Mouse (Mus musculus) forebrain, embryonic 13.5 days (tissue): ENCODE measurements around the gene Ttll13. TPM values are rescaled to one million over a fixed set of nuclear protein-coding genes. Genes with fewer than 3 reads are reported as not detected.
A peak's percentile ranks its signal among the peaks of the same experiment; 100 is the strongest.

Source experiments
- ATAC-seq: fragments of 200-750 bp; cut with Nextera tagmentation; 2 replicates; pipeline ENCODE4 v1.8.0; 2017
- H3K27ac ChIP-seq: fragments of 300-500 bp; sonication (generic); 2 replicates; pipeline ENCODE4 v1.5.1; 2015; ENCODE audit warnings: inconsistent platforms, mild to moderate bottlenecking, moderate library complexity
- H3K27me3 ChIP-seq: fragments of 300-500 bp; sonication (generic); 2 replicates; pipeline ENCODE4 v1.6.1; 2015; ENCODE audit warnings: mild to moderate bottlenecking, inconsistent platforms
- H3K36me3 ChIP-seq: fragments of 300-500 bp; sonication (generic); 2 replicates; pipeline ENCODE4 v1.6.1; 2015; ENCODE audit warnings: mild to moderate bottlenecking, inconsistent platforms; ENCODE audit not compliant: poor library complexity, severe bottlenecking
- H3K4me1 ChIP-seq: fragments of 300-500 bp; sonication (generic); 2 replicates; pipeline ENCODE4 v1.6.1; 2015; ENCODE audit warnings: inconsistent platforms
- H3K4me2 ChIP-seq: fragments of 300-500 bp; sonication (generic); 2 replicates; pipeline ENCODE4 v1.6.1; 2015; ENCODE audit warnings: inconsistent platforms, mild to moderate bottlenecking, moderate library complexity
- H3K4me3 ChIP-seq: fragments of 300-500 bp; sonication (generic); 2 replicates; pipeline ENCODE4 v1.5.1; 2015; ENCODE audit warnings: mild to moderate bottlenecking, inconsistent platforms
- H3K9ac ChIP-seq: fragments of 300-500 bp; sonication (generic); 2 replicates; pipeline ENCODE4 v1.6.1; 2015; ENCODE audit warnings: mild to moderate bottlenecking, inconsistent platforms
- H3K9me3 ChIP-seq: fragments of 300-500 bp; sonication (generic); replicated peaks from 2 replicates; pipeline ENCODE4 v1.6.1; 2016; ENCODE audit warnings: inconsistent platforms
- WGBS: fragments of 180-500 bp; shearing (Covaris S2); methylation state at CpG from one replicate; pipeline ENCODE4 v1.1.7; 2015; 5-methylcytosine and 5-hydroxymethylcytosine counted together
- polyA plus RNA-seq: library from polyadenylated mRNA; unstranded; fragments of >200 nt; fragmentation: Nextera tagmentation; extraction: Ambion mirVana; gene quantifications from 2 replicates; pipeline ENCODE4 v1.2.1, GENCODE M21; 2015

Ttll13 gene
- polyA plus RNA-seq, 1 experiment from 2014 or later, result 0.97 TPM

- H3K36me3 ChIP-seq, result peaks cover 86% of the 10 kb centered on the region
- no peaks in the 10 kb centered on the region for H3K9me3 ChIP-seq
- WGBS, result 98% methylated on average over 9 of the region's 9 CpGs
- no peak overlapping the region for H3K4me2 ChIP-seq
- no peak overlapping the region for H3K9ac ChIP-seq
- no peak overlapping the region for H3K4me3 ChIP-seq
- no peak for ATAC-seq
- H3K27me3 ChIP-seq, result no peaks in the 10 kb centered on the region
- H3K4me1 ChIP-seq, result peaks cover 8% of the 10 kb centered on the region
- no peak overlapping the region for H3K27ac ChIP-seq
Observed at GRCm38 (mm10) chr7:80218666-80219065, 27.5 kb upstream of the Ttll13 start.

- Histone ChIP-seq H3K4me3 (no peak overlapping the region), H3K36me3 (peaks cover 91% of the 10 kb centered on the region), H3K9ac (no peak overlapping the region), H3K4me1 (peaks cover under 1% of the 10 kb centered on the region), H3K4me2 (no peak overlapping the region), H3K9me3 (no peaks in the 10 kb centered on the region), H3K27me3 (no peaks in the 10 kb centered on the region), H3K27ac (no peak overlapping the region)
- 99% methylated on average over 9 of the region's 9 CpGs for WGBS
- ATAC-seq, result no peak
Observed at GRCm38 (mm10) chr7:80220237-80220797, 25.9 kb upstream of the Ttll13 start.

GRCm38 (mm10) chr7:80221179-80221750, 24.9 kb upstream of the Ttll13 start:
- Histone ChIP-seq H3K36me3 (peaks cover 92% of the 10 kb centered on the region), H3K4me2 (no peak overlapping the region), H3K9me3 (no peaks in the 10 kb centered on the region), H3K9ac (no peak overlapping the region), H3K27me3 (no peaks in the 10 kb centered on the region), H3K27ac (no peak overlapping the region), H3K4me1 (no peaks in the 10 kb centered on the region), H3K4me3 (no peak overlapping the region)
- 85% methylated on average over 4 of the region's 4 CpGs for WGBS
- ATAC-seq, result no peak

- no peak overlapping the region for H3K4me2 ChIP-seq
- no peak overlapping the region for H3K4me3 ChIP-seq
- no peaks in the 10 kb centered on the region for H3K9me3 ChIP-seq
- ATAC-seq, result no peak
- no peak overlapping the region for H3K27ac ChIP-seq
- WGBS, result 87% methylated on average over 4 of the region's 4 CpGs
- H3K36me3 ChIP-seq, result peaks cover 55% of the 10 kb centered on the region
- peaks cover 6% of the 10 kb centered on the region for H3K4me1 ChIP-seq
- H3K9ac ChIP-seq, result no peak overlapping the region
- peaks cover 15% of the 10 kb centered on the region for H3K27me3 ChIP-seq
Observed at GRCm38 (mm10) chr7:80227065-80227464, 19.1 kb upstream of the Ttll13 start.

GRCm38 (mm10) chr7:80230196-80230595, 16.0 kb upstream of the Ttll13 start:
- Histone ChIP-seq H3K4me1 (peaks cover 28% of the 10 kb centered on the region), H3K27me3 (peaks cover 15% of the 10 kb centered on the region), H3K9ac (no peak overlapping the region; the same call in 1 of the 2 replicates), H3K4me2 (no peak overlapping the region), H3K4me3 (no peak overlapping the region), H3K27ac (no peak overlapping the region), H3K9me3 (no peaks in the 10 kb centered on the region), H3K36me3 (peaks cover 29% of the 10 kb centered on the region)
- 64% methylated on average over 6 of the region's 6 CpGs for WGBS
- ATAC-seq, result no peak

GRCm38 (mm10) chr7:80231971-80232488, 14.1 kb upstream of the Ttll13 start:
- Histone ChIP-seq H3K9ac (peak overlapping the region; percentile 77), H3K4me2 (peak overlapping the region; percentile 83), H3K9me3 (no peaks in the 10 kb centered on the region), H3K4me1 (peaks cover 30% of the 10 kb centered on the region), H3K36me3 (peaks cover 14% of the 10 kb centered on the region), H3K4me3 (peak overlapping the region; percentile 68), H3K27me3 (peaks cover 15% of the 10 kb centered on the region), H3K27ac (no peak overlapping the region)
- ATAC-seq, result no peak; the same call in 1 of the 2 replicates
- WGBS, result under 1% methylated on average over 29 of the region's 29 CpGs

- Histone ChIP-seq H3K4me1 (peaks cover 30% of the 10 kb centered on the region), H3K4me2 (peak within 1 kb of the TSS; percentile 83), H3K9ac (peak within 1 kb of the TSS; percentile 77), H3K27ac (no peak within 1 kb of the TSS), H3K4me3 (peak within 1 kb of the TSS; percentile 68), H3K36me3 (peaks cover 8% of the 10 kb centered on the region; the same call in 1 of the 2 replicates), H3K27me3 (peaks cover 15% of the 10 kb centered on the region), H3K9me3 (no peaks in the 10 kb centered on the region)
- peak; percentile 96 for ATAC-seq
- WGBS, result under 1% methylated on average over 54 of the region's 56 CpGs
Observed at GRCm38 (mm10) chr7:80232489-80233029, 13.6 kb upstream of the Ttll13 start, which contains the start of the genes Cib1 and Gdpgp1. Cib1 (minus strand) TSS chr7:80232813. Gdpgp1 (plus strand) TSS chr7:80232865.

GRCm38 (mm10) chr7:80233799-80234198, 12.4 kb upstream of the Ttll13 start:
- H3K4me2 ChIP-seq, result peak overlapping the region; percentile 83
- H3K9me3 ChIP-seq, result no peaks in the 10 kb centered on the region
- peaks cover 15% of the 10 kb centered on the region for H3K27me3 ChIP-seq
- 0 out of 2 replicates have a peak overlapping the region, but pooled peaks have one; percentile 68 for H3K4me3 ChIP-seq
- H3K36me3 ChIP-seq, result peaks cover 8% of the 10 kb centered on the region
- WGBS, result 84% methylated on average over 9 of the region's 9 CpGs
- H3K27ac ChIP-seq, result no peak overlapping the region
- no peak for ATAC-seq
- H3K9ac ChIP-seq, result 0 out of 2 replicates have a peak overlapping the region, but pooled peaks have one; percentile 16
- peaks cover 30% of the 10 kb centered on the region for H3K4me1 ChIP-seq

- H3K9me3 ChIP-seq, result no peaks in the 10 kb centered on the region
Observed at GRCm38 (mm10) chr7:80238542-80238941, 7.6 kb upstream of the Ttll13 start.

GRCm38 (mm10) chr7:80241661-80242060, 4.5 kb upstream of the Ttll13 start:
- H3K9ac ChIP-seq, result no peak overlapping the region
- no peaks in the 10 kb centered on the region for H3K27me3 ChIP-seq
- 87% methylated on average over 4 of the region's 4 CpGs for WGBS
- H3K4me2 ChIP-seq, result no peak overlapping the region
- H3K9me3 ChIP-seq, result no peaks in the 10 kb centered on the region
- peaks cover 30% of the 10 kb centered on the region for H3K36me3 ChIP-seq
- H3K27ac ChIP-seq, result no peak overlapping the region
- H3K4me1 ChIP-seq, result no peaks in the 10 kb centered on the region
- no peak for ATAC-seq
- H3K4me3 ChIP-seq, result no peak overlapping the region

More at GRCm38 (mm10) chr7:80238542-80238941, 7.6 kb upstream of the Ttll13 start:
- Histone ChIP-seq H3K4me3 (no peak overlapping the region), H3K4me1 (peaks cover 14% of the 10 kb centered on the region), H3K9ac (no peak overlapping the region), H3K27me3 (no peaks in the 10 kb centered on the region), H3K36me3 (peaks cover 30% of the 10 kb centered on the region), H3K27ac (no peak overlapping the region), H3K4me2 (no peak overlapping the region)
- no peak for ATAC-seq
- WGBS, result 88% methylated on average over 10 of the region's 10 CpGs

GRCm38 (mm10) chr7:80244851-80245250, 1.3 kb upstream of the Ttll13 start:
- Histone ChIP-seq H3K4me2 (no peak overlapping the region), H3K36me3 (peaks cover 12% of the 10 kb centered on the region), H3K27me3 (no peaks in the 10 kb centered on the region), H3K27ac (no peak overlapping the region), H3K9me3 (no peaks in the 10 kb centered on the region), H3K4me1 (no peaks in the 10 kb centered on the region), H3K9ac (no peak overlapping the region), H3K4me3 (no peak overlapping the region)
- 92% methylated on average over 4 of the region's 4 CpGs for WGBS
- ATAC-seq, result no peak

GRCm38 (mm10) chr7:80246859-80247258, 683 bp downstream of the Ttll13 start:
- no peaks in the 10 kb centered on the region for H3K4me1 ChIP-seq
- ATAC-seq, result no peak
- H3K27ac ChIP-seq, result no peak overlapping the region; the same call in 1 of the 2 replicates
- no peaks in the 10 kb centered on the region for H3K36me3 ChIP-seq
- peak overlapping the region; percentile 66 for H3K4me2 ChIP-seq
- H3K9ac ChIP-seq, result no peak overlapping the region
- peak overlapping the region; percentile 58 for H3K4me3 ChIP-seq
- 67% methylated on average over 7 of the region's 7 CpGs for whole genome bisulfite sequencing
- H3K27me3 ChIP-seq, result peaks cover 6% of the 10 kb centered on the region; the same call in 1 of the 2 replicates
- no peaks in the 10 kb centered on the region for H3K9me3 ChIP-seq
